Mouse (Mus musculus): ENCODE results near the gene Ryk. TPM values are rescaled to one million over a fixed set of nuclear protein-coding genes. Genes with fewer than 3 reads are reported as not detected.
"Not testable (repeated sequence)": the region's sequence is repeated elsewhere in the genome, so short reads cannot be mapped to it uniquely, and the experiment has no call there.

Gene Ryk
- polyA plus RNA-seq, 1 experiment: 10.7 TPM

DNA sequence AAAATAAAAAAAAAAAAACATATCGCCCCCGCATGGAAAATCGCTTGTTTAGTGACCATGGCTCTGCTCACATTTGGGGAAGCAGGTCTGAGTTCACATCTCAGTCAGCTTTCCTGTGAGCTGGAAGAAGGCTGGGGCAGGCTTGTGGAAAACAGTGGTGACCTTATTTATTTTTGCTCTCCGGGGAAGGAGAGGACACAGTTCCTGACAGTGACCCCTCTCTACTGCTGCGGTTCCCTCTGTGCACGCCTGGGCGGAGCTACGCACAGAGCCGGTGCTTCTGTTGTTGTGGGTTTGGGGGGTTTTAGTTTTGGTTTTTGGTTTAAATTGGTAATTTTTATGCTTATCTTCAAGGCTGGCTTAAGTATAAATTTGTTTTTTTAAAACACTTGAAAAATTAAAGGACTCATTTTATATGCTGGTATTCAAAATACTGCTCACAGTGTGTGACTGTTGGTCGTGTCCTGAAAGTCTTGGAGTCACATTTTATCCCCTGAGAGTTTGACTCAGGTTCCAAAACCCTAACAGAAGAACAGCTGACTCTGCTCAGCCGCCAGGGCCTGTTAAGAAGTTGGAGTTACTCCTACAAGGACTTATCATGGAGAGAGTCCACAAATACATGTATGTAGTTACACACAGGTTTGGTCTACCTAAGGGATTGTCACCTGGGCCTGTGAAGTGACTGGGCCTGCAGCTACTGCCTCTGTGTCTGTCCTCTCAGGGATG, 73.0 kb downstream of the Ryk start:
- no peak for DNase-seq
- Histone ChIP-seq H3K4me3 (ENCODE audit: control insufficient read depth, insufficient read depth, low read length) (no peak overlapping the region), H3K27ac (ENCODE audit: control insufficient read depth, insufficient read depth, low read length) (no peak overlapping the region), H3K36me3 (ENCODE audit: control insufficient read depth, insufficient read depth, low read length) (no peaks in the 10 kb centered on the region), H3K27me3 (ENCODE audit: control insufficient read depth, insufficient read depth, low read length) (no peaks in the 10 kb centered on the region), H3K4me1 (replicated peaks; ENCODE audit: control insufficient read depth, insufficient read depth, low read length) (no peaks in the 10 kb centered on the region)
- TF ChIP-seq CTCF (IDR thresholded peaks at IDR 0.05; ENCODE audit: borderline replicate concordance, control insufficient read depth, extremely low read depth, insufficient read depth, low read length, poor library complexity) (no peak), POLR2A (IDR thresholded peaks at IDR 0.05; ENCODE audit: control insufficient read depth, extremely low read depth, insufficient read depth, low read length, poor library complexity) (no peak)
- 89% methylated on average over 11 of the region's 11 CpGs for WGBS

DNA sequence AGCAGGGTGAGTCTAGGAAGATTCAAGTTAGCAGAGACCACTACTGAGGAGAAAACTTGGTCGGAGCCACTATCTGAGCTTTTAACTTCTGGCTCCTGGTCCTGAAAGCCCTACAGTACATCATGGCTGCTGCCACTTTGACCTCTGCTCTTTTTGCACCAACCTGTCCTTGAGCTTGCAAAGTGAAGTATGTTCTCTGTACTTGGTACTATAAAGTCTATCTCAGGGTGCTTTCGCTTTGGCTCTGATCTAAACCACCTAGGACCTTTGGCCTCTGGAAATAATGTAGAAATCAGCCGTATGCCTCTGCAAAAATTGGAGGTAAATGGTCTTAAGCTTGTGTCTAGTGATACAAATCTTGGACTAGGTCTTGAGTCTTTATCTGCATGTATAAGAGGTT, 76.8 kb downstream of the Ryk start:
- Histone ChIP-seq H3K27ac (ENCODE audit: control insufficient read depth, insufficient read depth, low read length) (no peak overlapping the region), H3K4me3 (ENCODE audit: control insufficient read depth, insufficient read depth, low read length) (no peak overlapping the region), H3K4me1 (replicated peaks; ENCODE audit: control insufficient read depth, insufficient read depth, low read length) (no peaks in the 10 kb centered on the region), H3K27me3 (ENCODE audit: control insufficient read depth, insufficient read depth, low read length) (no peaks in the 10 kb centered on the region), H3K36me3 (ENCODE audit: control insufficient read depth, insufficient read depth, low read length) (no peaks in the 10 kb centered on the region)
- no peak for DNase-seq
- WGBS: 97% methylated on average over 3 of the region's 3 CpGs
- no peak for TF ChIP-seq CTCF (IDR thresholded peaks at IDR 0.05; ENCODE audit: borderline replicate concordance, control insufficient read depth, extremely low read depth, insufficient read depth, low read length, poor library complexity)
- no peak for TF ChIP-seq POLR2A (IDR thresholded peaks at IDR 0.05; ENCODE audit: control insufficient read depth, extremely low read depth, insufficient read depth, low read length, poor library complexity)

DNA sequence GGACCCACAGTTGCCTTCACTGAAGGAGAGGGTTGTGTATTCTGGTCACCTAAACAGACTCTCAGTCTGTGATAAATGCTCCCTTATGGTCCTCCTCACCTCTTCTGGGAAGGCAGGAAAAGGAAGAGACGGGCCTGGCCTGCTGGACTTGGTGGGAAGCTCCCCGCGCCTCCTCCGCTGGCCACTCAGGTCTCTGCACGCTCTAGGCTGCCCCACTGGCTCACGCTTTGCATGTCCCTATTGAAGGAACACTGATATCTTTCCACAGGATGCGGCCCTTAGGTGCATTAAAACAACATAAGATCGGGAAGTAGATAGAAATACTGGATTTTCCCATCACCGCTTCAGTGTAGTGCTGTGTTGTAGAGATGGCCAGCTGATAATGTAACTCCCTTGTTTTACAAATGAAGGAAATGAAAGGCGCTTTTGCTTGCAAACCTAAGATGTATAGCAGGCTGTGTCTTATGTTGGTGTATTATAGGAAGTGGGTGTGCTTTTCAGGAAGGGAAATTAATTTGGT, 77.9 kb downstream of the Ryk start:
- Histone ChIP-seq H3K27me3 (ENCODE audit: control insufficient read depth, insufficient read depth, low read length) (no peaks in the 10 kb centered on the region), H3K4me3 (ENCODE audit: control insufficient read depth, insufficient read depth, low read length) (no peak overlapping the region), H3K36me3 (ENCODE audit: control insufficient read depth, insufficient read depth, low read length) (no peaks in the 10 kb centered on the region), H3K27ac (ENCODE audit: control insufficient read depth, insufficient read depth, low read length) (no peak overlapping the region), H3K4me1 (replicated peaks; ENCODE audit: control insufficient read depth, insufficient read depth, low read length) (no peaks in the 10 kb centered on the region)
- no peak for DNase-seq
- 96% methylated on average over 10 of the region's 10 CpGs for WGBS
- no peak for TF ChIP-seq CTCF (IDR thresholded peaks at IDR 0.05; ENCODE audit: borderline replicate concordance, control insufficient read depth, extremely low read depth, insufficient read depth, low read length, poor library complexity)
- TF ChIP-seq POLR2A (IDR thresholded peaks at IDR 0.05; ENCODE audit: control insufficient read depth, extremely low read depth, insufficient read depth, low read length, poor library complexity): no peak

DNA sequence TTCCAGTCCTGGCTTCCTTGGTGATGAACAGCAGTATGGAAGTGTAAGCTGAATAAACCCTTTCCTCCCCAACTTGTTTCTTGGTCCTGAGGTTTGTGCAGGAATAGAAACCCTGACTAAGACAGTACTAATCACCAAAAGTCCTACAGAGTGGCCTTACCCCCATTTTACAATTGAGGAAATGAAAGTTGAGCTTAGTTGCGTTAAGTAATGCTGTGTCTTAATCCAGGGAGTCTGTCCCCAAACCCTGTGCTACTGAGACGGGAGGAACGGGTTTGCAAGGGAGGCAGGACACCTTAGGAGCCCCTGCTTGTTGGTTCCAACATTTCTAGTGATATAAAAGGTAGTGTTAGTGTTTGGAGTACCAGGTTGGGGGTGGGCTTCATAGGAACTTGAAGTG, 78.9 kb downstream of the Ryk start:
- H3K36me3 ChIP-seq (ENCODE audit: control insufficient read depth, insufficient read depth, low read length); H3K27me3 ChIP-seq (ENCODE audit: control insufficient read depth, insufficient read depth, low read length); H3K4me3 ChIP-seq (ENCODE audit: control insufficient read depth, insufficient read depth, low read length); DNase-seq; H3K27ac ChIP-seq (ENCODE audit: control insufficient read depth, insufficient read depth, low read length); H3K4me1 ChIP-seq (replicated peaks; ENCODE audit: control insufficient read depth, insufficient read depth, low read length): not testable (repeated sequence)
- 92% methylated on average over 3 of the region's 3 CpGs for WGBS

GRCm38 (mm10) chr9:102914583-102914982, 79.9 kb downstream of the Ryk start:
- no peaks in the 10 kb centered on the region for H3K36me3 ChIP-seq (ENCODE audit: control insufficient read depth, insufficient read depth, low read length)
- no peak overlapping the region for H3K4me3 ChIP-seq (ENCODE audit: control insufficient read depth, insufficient read depth, low read length)
- no peak overlapping the region for H3K27ac ChIP-seq (ENCODE audit: control insufficient read depth, insufficient read depth, low read length)
- no peak for DNase-seq
- H3K27me3 ChIP-seq (ENCODE audit: control insufficient read depth, insufficient read depth, low read length): no peaks in the 10 kb centered on the region
- no peaks in the 10 kb centered on the region for H3K4me1 ChIP-seq (replicated peaks; ENCODE audit: control insufficient read depth, insufficient read depth, low read length)
- TF ChIP-seq CTCF (IDR thresholded peaks at IDR 0.05; ENCODE audit: borderline replicate concordance, control insufficient read depth, extremely low read depth, insufficient read depth, low read length, poor library complexity) (no peak), POLR2A (IDR thresholded peaks at IDR 0.05; ENCODE audit: control insufficient read depth, extremely low read depth, insufficient read depth, low read length, poor library complexity) (no peak)
- 96% methylated on average over 1 of the region's 1 CpGs for WGBS

GRCm38 (mm10) chr9:102915292-102915854, 80.7 kb downstream of the Ryk start:
- TF ChIP-seq POLR2A (IDR thresholded peaks at IDR 0.05; ENCODE audit: control insufficient read depth, extremely low read depth, insufficient read depth, low read length, poor library complexity): no peak
- no peak for TF ChIP-seq CTCF (IDR thresholded peaks at IDR 0.05; ENCODE audit: borderline replicate concordance, control insufficient read depth, extremely low read depth, insufficient read depth, low read length, poor library complexity)
- Histone ChIP-seq H3K27ac (ENCODE audit: control insufficient read depth, insufficient read depth, low read length) (no peak overlapping the region), H3K4me1 (replicated peaks; ENCODE audit: control insufficient read depth, insufficient read depth, low read length) (no peaks in the 10 kb centered on the region), H3K36me3 (ENCODE audit: control insufficient read depth, insufficient read depth, low read length) (no peaks in the 10 kb centered on the region), H3K27me3 (ENCODE audit: control insufficient read depth, insufficient read depth, low read length) (no peaks in the 10 kb centered on the region), H3K4me3 (ENCODE audit: control insufficient read depth, insufficient read depth, low read length) (no peak overlapping the region)
- WGBS: 62% methylated on average over 3 of the region's 3 CpGs
- no peak for DNase-seq
